Mouse (Mus musculus): ENCODE measurements at regions not wholly inside any gene's neighbourhood (a gene's known extent, or its start where the extent isn't known, plus 50 kb on each side); places are given as distances from the start of the nearest gene placed in this dataset.

DNA sequence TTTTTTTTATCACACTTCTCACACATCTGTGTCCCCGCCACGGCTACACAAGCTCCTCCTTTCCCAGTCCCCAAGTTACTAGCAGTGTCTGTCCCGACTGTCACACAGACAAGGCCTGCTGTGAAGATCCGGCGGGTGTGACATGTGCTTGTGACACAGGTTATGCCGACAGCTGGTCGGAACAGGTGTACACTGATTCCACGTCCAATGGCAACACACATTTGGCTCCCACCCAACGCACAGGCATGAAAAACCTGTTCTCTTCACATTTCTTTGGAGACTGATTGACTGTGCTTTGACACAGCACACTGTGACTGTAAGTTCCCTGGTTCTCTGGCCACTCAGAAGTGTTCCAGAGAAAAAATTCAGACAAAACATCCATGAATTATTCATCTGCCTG is 281.4 kb downstream of the En1 start:
- DNase-seq (ENCODE audit: low spot score in 2 of 2): no peak

DNA sequence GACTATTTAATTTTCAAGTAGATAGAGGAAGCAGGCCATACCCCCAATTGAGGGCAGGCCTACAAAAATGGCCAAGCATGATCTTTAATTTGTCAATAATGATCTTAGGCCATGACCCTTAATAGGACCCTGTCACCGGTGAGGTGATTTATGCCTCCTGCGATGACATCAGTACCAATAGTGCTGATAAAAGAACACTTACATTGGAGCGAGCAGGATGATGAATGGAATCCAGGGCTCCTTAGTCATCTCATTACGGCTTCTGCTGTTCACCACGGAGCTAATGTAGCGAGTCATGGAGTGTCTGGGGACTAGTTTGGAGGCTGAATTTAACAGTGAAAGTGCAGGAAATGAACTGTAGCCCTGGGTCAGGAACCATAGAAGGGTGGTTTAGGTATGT is 308.6 kb downstream of the En1 start:
- no peak for DNase-seq (ENCODE audit: low spot score in 2 of 2)

- no peak for DNase-seq (ENCODE audit: low spot score in 2 of 2)
Observed at GRCm38 (mm10) chr1:120911962-120912670, 309.9 kb downstream of the En1 start.

DNA sequence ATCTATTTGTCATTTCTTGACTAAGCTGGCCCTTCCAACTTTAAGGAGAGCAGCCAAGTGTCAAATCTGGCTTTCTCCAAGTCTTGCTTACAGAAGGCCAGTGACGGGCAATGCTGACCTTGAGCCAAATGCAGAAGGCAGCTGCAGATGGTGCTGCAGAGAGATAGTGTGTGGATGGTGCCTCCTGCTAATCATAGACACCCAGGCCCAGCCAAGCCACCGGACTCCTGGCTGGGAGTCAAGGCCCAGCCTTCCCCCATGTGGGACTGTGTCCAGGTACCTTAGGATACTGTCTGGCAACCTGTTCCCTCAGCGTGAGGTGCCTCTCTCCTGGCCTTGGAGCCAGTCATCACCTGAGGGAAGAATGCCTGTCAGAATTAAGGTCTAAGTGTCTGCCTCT is 319.3 kb downstream of the En1 start:
- DNase-seq (ENCODE audit: low spot score in 2 of 2): no peak

- DNase-seq (ENCODE audit: low spot score in 2 of 2): no peak
Observed at GRCm38 (mm10) chr1:120925271-120925670, 323.1 kb downstream of the En1 start.

DNA sequence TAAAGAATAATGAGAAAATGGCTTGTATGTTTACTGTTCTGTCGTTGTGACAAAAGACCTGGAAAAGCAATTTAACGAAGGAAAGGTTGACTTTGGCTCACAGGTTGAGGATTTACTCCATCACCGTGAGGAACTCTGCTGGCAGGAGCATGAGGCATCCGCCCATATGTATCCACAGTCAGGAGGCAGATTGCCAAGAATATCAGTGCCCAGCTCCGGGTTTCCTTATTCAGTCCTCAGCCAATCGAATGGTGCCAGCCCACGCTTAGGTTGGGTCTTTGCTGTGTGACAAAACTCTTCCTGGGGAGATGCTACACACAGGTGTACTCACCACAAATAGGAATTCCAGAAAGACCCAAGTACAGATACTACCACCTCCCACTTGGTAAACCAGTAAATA is 327.9 kb downstream of the En1 start:
- no peak for DNase-seq (ENCODE audit: low spot score in 2 of 2)

DNA sequence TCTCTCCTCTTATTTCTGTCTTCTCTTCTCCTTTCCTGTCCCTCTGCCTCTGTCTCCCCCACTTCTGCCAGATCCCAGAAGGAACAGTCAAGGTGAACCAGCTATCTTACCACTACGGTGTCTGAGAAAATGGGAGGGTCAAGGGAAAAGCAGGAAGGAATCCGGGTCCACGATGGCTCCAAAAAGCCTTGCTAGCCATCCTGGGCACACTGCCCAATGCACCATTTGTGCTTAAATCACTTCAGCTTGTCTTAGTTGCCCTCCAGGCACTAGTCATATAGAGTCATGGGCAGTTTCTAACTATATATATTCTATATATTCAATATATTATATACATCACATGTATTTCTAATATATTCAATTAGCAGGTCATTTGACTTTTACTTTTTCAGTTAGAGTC is 333.1 kb downstream of the En1 start:
- no peak for DNase-seq (ENCODE audit: low spot score in 2 of 2)

DNA sequence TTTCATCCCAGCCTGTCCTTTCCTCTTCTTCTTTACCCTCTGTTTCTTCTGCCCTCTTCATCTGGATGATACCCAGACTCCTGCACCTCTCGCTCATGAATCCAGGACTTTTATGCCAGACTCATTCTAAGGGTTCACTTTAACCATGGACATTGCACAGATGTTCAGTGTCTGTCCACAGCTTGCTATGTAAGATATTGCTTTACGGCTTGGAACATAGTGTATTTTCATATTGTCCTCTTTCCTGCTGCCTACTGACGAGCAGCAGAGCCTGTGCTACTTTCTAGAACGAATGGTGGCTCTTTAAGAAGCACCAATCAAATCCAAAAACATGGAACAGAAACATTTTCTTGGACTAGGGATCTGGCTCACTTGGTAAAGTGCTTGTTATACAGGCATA is 341.5 kb downstream of the En1 start:
- no peak for DNase-seq (ENCODE audit: low spot score in 2 of 2)

DNA sequence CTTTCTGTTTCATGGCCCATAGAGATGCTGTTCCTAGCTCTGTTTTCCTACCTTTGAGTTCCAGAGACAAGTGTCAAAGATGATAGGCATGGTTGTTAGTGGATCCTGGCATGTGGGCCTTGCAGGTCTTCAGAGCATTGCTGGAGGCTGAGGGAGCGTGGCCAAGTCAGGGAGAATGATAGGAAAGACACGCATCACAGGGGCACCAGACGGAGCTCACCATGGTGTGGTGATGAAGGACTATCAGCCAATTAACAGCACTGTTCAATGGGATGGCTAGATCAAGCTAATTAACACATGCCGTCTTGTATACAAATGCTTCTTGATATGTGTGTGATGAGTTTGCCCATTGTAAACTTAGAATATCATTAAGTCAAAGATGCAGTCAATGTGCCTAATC is 344.1 kb downstream of the En1 start:
- no peak for DNase-seq (ENCODE audit: low spot score in 2 of 2)

DNA sequence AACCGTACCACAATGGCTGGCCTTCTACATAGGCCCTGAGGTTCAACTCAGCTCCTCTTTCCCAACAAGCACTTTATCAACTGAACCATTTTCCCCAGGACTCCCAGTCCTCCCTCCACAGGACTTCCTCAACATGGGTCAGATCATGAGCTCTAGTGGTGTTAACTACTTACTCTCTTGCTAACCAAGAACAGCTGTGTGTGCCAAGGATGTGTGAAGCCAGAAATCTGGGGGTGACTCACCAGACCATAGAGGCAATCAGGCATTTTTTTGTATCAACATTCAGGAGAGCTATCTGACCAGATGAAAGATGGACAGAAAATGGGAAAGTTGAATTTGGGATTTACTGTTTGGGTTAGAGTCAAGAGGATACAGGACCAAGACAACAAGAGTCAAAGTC is 359.0 kb downstream of the En1 start:
- DNase-seq (ENCODE audit: low spot score in 2 of 2): no peak

- DNase-seq (ENCODE audit: low spot score in 2 of 2): no peak
Observed at GRCm38 (mm10) chr1:120961984-120962383, 359.8 kb downstream of the En1 start.

GRCm38 (mm10) chr1:120963477-120964178 is 361.4 kb downstream of the En1 start:
- DNase-seq (ENCODE audit: low spot score in 2 of 2): no peak

DNA sequence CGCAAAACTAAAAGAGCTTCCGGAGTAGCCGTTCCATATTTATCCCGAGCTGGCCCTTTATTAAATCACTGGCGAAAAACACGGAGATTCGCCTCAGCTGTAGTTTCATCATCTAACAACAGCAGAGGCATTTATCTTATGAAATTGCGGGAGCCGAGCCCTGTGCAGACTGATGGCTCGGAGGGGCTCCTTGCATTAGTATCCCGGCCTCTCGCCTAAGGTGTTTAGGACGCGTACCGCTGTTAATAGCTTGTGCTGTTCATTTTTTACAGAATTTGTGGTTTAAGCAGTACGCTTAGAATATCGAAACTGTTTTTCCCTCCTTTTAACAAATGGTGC is 361.9 kb downstream of the En1 start:
- DNase-seq (ENCODE audit: low spot score in 2 of 2): peak in 1 of 2 experiments; percentile 5

DNA sequence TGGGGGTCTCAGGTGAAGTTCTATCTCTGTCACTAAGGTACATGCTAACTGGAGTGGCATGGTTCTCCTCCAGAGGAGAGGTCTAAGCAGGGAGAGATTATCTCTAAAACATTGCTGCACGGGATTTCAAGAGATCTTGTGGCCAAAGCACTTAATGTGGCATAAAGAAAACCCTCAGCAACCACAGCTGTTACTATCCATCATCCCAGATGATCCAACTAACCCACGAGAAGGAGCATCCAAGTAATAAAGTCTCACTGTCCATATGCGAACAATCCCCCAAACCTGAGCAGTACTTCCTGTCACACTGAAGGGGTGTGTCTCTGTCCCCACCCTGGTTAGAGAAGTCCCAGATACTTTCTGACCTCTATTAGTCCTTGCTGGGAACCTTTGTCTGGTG is 363.9 kb downstream of the En1 start:
- DNase-seq (ENCODE audit: low spot score in 2 of 2): no peak

- no peak for DNase-seq (ENCODE audit: low spot score in 2 of 2)
Observed at GRCm38 (mm10) chr1:120974661-120975060, 357.7 kb downstream of the Insig2 start.

DNA sequence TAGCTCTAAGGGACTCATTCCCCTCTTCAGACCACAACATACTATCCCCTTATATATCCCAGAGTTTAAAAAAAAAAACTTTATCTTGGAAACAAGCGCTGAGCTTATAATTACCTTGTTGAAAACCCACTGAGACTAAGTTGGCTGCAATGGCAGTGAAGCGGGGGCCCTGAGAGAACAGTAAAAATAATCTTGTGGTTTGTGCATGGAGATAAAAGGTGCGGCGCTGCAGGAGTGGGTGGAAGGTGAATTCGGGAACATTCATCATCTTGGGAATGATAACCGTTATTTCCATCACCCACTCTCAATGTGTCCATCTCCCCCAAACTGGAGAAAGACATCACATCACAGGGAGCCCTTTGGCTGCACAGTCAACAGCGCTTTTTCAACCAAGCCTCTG is 327.9 kb downstream of the Insig2 start:
- no peak for DNase-seq (ENCODE audit: low spot score in 2 of 2)

DNA sequence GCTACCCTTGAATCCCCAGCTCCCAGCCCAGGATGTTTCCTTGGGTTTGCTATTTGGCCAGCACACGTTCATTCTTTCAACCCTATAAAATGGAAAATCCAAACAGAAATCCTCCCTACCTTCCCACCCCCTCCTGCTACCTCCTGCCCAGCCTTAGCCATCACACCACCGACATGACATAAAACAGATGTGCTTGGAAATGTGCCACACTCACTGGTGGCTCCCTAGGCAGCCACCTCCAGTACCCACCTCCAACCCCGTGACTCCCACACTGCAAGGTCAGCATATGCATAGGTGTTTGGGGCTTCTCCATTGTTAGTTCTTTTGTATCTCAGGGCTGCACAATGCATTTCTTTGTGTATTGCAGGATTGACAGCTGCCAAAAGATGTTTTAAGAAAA is 327.2 kb downstream of the Insig2 start:
- no peak for DNase-seq (ENCODE audit: low spot score in 2 of 2)

GRCm38 (mm10) chr1:121012126-121012525 is 320.3 kb downstream of the Insig2 start:
- DNase-seq (ENCODE audit: low spot score in 2 of 2): no peak

- DNase-seq (ENCODE audit: low spot score in 2 of 2): no peak
Observed at GRCm38 (mm10) chr1:121013839-121014503, 318.4 kb downstream of the Insig2 start.

DNA sequence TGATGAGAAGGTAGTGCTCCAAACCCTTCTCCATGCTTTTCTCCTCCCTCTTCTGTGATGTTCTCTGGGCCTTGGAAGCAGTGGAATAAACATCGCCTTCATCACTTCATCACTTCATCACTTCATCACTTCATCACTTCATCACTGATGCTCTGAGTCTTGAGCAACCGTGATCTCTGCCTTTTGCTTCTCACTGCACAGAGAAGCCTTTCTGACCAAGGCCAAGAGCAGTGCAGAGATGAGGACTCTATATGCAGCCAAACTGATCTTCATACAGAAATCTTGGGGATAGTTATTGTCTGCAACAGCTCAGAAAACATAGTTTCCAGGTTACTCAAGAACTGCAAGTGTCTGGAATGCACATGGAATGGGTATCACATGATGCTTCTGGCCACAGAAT is 303.0 kb downstream of the Insig2 start:
- no peak for DNase-seq (ENCODE audit: low spot score in 2 of 2)

- no peak for DNase-seq (ENCODE audit: low spot score in 2 of 2)
Observed at GRCm38 (mm10) chr1:121034761-121035393, 297.5 kb downstream of the Insig2 start.

DNA sequence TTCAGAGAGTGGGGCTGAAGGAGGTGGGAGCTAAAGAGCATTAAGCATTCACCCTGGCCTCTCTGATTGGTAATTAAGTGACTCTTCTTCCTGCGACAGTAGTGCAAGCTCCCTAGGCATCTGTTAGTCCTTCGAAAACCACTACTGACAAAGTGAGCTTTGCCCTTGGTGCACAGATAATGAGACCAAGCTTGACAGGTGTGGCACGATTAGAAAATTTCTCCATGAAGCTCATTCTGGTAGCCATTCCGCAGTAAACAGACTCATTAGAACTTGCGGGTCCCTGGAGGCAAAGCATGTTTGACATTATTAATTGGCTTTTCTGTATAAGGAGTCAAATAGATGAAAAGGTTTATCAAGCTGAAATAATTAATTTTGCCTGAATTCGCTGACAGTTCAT is 285.8 kb downstream of the Insig2 start:
- no peak for DNase-seq (ENCODE audit: low spot score in 2 of 2)
